Mouse (Mus musculus): ENCODE results near the gene Olfr893.

- TF ChIP-seq JUN (IDR thresholded peaks at IDR 0.05; ENCODE audit: insufficient read depth, low read depth, low read length) (no peak), POLR2A (IDR thresholded peaks at IDR 0.05; ENCODE audit: low read depth, low read length) (no peak), E2F4 (IDR thresholded peaks at IDR 0.05; ENCODE audit: insufficient replicate concordance, low read depth, low read length) (no peak), MEF2A (IDR thresholded peaks at IDR 0.05; ENCODE audit: borderline replicate concordance, low read depth, low read length) (no peak), MAX (IDR thresholded peaks at IDR 0.05; ENCODE audit: low read length) (no peak), MAFK (IDR thresholded peaks at IDR 0.05; ENCODE audit: insufficient replicate concordance, low read length) (no peak), USF2 (conservative IDR thresholded peaks at IDR 0.05; ENCODE audit: low read depth, low read length) (no peak), BHLHE40 (IDR thresholded peaks at IDR 0.05; ENCODE audit: low read depth, low read length) (no peak), CTCF (conservative IDR thresholded peaks at IDR 0.05 in 1 of 2, IDR thresholded peaks at IDR 0.05 in 1 of 2; ENCODE audit: low read depth in 2 of 2, low read length in 2 of 2) (no peak), MXI1 (IDR thresholded peaks at IDR 0.05; ENCODE audit: low read depth, low read length) (no peak), MAZ (IDR thresholded peaks at IDR 0.05; ENCODE audit: low read depth, low read length) (no peak), SIN3A (IDR thresholded peaks at IDR 0.05; ENCODE audit: low read length) (no peak)
Observed at GRCm38 (mm10) chr9:38252474-38252873, 44.3 kb downstream of the Olfr893 start, which contains the start of gene Olfr143.
